Mouse (Mus musculus) frontal cortex, adult 2 months (tissue): Measurements from ENCODE around the gene She. TPM values are rescaled to one million over a fixed set of nuclear protein-coding genes. Genes with fewer than 3 reads are reported as not detected.

ENCODE experiments used
- DNase-seq, 2 experiments: peaks; one replicate each; pipeline ENCODE4 v3.0.0; 2022; ENCODE audit warnings: low spot score in 1 of 2; ENCODE audit errors: extremely low spot score in 1 of 2
- polyA plus RNA-seq: library from polyadenylated mRNA; depleted of rRNA; stranded (reverse); fragments of >200 nt; gene quantifications from 2 replicates; pipeline ENCODE4 v1.2.3, GENCODE M21; 2012

The She gene
- polyA plus RNA-seq, 1 experiment = 2.4 TPM

- DNase-seq = no peak
Measured at GRCm38 (mm10) chr3:89814051-89814450, 17.1 kb upstream of the She start.

DNA sequence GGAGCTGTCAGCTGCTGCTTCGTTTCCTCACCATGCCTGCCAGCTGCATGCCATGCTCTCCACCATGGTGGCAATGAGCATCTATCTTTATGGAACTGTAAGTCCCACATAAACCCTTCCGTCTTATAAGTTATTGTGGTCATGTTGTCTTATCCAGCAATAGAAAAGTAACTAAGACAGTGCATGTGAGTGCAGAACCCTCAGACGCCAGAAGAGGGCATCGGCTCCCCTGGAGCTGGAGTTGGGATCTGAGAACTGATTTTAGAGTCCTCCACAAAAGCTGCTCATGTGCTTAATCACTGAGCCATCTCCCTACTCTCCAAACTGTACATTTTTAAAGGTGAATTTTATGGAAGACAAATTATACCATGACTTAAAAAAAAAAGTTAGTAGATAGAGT, 14.1 kb upstream of the She start:
- peak in 1 of 2 experiments; percentile 9 for DNase-seq

DNA sequence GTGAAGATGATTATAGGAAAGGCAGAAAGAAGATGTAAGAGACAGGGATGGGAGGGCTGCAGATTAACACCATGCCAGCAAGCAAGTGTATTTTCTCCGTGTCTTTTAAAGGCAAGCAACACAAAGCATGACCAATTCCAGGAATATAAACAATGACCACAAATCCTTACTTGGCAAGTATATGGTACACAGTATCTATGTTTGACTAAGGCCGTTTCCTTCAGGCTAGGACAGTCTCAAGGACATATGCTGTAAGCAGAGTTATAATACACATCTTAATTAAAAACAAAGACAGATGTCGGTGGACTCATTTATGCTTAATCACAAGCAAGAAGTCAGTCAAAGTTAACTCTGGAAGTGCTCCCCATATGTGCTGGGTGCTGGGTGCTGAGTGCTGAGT, 12.6 kb upstream of the She start:
- no peak for DNase-seq

DNA sequence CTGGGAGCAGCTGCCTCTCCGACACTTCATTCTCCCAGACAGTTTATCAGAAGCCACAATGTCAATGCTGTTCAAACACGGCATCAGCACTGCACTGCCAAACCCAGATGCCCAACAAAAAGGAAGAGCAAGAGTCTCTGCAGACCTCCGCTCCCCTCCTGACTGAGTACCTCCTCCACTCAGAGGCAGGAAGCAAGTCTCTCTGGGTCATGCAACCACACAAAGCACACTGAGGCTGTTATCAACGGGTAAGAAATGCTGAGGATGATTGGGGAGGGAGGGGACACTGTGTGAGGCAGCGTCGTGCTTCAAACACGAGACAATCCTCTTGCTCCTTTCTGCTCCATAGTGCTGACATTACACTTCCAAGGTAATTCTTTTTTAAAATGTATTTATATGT, 11.3 kb upstream of the She start:
- no peak for DNase-seq

DNA sequence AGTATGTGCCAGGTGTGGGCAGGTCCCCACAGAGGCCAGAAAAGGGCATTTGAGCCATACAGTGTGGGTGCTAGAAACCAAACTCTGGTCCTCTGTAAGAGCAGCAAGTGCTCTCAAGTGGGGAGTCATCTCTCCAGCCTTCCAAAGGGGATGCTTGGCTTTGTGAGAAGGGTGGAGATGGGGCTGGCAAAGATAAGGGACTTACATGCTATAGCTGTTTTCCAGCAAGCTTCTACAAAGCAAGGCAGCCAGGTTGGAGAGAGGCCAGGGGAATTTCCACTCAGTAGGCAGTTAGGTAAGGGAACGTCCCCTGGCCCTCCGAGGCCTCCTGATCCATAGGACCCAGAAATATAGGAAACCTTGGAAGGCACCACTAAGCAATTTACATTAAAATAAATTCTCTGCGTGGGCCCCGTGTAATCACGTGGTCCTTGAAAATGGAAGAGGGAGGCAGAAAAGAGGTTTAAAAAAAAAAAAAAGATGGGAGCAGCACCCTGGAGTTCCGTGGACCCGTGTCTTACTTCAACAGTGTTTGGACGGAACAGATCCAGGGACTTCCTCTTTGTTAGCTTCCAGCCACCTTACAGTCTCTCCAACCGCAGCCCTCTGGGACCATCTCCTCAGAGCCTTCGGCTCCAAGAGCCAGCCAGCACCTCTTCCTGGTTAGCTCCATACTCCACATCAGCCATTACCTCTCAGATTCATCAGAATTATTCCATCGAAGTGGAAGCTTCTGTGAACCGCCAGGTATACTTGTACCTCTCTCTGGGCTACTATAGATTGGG, 10.7 kb upstream of the She start:
- DNase-seq = no peak

DNA sequence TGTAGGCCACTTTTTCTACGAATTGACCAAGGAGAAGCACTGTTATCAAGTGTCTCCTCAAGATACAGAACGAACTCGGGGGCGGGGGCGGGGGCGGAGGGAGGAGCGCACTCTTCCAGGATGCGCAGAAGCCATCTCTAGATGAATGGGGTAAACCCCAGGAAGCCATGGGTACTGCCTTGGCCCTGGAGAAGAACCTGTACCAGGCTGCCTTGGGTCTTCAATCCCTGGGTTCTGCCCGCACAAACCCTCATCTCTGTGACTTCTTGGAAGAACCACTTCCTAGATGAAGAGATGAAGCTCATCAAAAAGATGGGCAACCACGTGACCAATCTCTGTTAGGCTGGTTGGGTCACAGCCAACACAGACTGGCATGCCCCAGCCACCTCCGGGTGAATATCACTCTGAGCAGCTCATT, 10.1 kb upstream of the She start:
- DNase-seq = no peak

- DNase-seq = no peak
Measured at GRCm38 (mm10) chr3:89821548-89822480, 9.4 kb upstream of the She start.

DNA sequence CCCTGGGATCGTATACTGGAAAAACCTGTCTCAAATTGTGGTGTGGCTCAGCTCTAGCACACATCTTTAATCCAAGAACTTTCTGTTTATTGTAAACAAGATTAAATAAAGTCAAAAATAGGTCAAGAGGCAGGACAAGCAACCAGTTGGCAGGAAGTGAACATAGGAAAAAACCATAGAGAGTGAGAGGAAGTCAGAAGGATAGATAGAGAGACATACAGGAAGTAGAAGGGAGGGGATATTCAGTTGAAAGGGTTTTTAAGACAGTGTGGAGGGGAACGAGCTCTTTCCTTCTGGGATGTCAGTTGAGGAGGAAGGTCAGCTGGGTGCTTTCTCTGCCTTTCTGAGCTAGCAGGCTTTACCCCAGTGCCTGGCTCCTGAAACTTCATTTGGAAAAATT, 7.6 kb upstream of the She start:
- DNase-seq = no peak

GRCm38 (mm10) chr3:89826295-89826694, 4.9 kb upstream of the She start:
- DNase-seq = no peak

GRCm38 (mm10) chr3:89835362-89835761, 4.2 kb downstream of the She start:
- no peak for DNase-seq

- no peak for DNase-seq
Measured at GRCm38 (mm10) chr3:89842258-89842657, 11.1 kb downstream of the She start.

GRCm38 (mm10) chr3:89843148-89843547, 12.0 kb downstream of the She start:
- no peak for DNase-seq

GRCm38 (mm10) chr3:89845814-89846213, 14.6 kb downstream of the She start:
- no peak for DNase-seq

DNA sequence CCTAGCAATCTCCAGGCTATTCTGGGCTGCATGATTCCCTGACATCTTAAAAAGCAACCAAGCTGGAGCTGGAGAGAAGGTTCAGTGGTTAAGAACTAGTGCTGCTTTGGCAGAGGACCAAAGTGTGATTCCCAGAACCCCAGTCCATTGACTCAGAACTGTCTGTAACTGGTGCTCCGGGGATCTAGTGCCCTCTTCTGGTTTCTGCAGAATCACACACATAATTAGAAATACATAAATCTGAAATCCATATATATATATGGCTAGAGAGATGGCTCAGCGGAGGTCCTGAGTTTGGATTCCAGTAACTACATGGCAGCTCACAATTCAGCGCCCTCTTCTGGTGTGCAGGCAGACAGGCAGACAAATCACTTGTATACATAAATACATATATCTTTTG, 16.0 kb downstream of the She start:
- no peak for DNase-seq

- no peak for DNase-seq
Measured at GRCm38 (mm10) chr3:89847596-89847995, 16.4 kb downstream of the She start.

GRCm38 (mm10) chr3:89848083-89848482, 16.9 kb downstream of the She start:
- no peak for DNase-seq

DNA sequence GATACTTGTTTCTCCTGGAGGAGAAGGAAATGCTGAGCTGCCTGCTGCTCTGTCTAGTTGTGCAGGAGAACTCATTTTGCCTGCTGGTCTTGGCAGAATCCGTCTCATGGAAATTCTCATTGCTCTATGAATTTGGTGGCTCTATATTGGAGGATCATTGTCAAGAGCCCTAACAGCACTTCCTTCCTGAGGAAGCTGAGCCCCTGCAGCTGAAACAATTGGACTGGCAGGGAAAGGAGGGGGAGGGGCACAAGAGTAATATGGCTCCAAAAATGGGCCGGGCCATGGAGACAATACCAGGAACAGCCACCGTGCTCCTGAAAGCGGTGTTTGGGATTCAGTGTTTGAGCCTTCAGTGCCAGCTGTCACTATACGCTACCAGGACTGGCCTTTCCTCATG, 22.6 kb downstream of the She start:
- DNase-seq = no peak

DNA sequence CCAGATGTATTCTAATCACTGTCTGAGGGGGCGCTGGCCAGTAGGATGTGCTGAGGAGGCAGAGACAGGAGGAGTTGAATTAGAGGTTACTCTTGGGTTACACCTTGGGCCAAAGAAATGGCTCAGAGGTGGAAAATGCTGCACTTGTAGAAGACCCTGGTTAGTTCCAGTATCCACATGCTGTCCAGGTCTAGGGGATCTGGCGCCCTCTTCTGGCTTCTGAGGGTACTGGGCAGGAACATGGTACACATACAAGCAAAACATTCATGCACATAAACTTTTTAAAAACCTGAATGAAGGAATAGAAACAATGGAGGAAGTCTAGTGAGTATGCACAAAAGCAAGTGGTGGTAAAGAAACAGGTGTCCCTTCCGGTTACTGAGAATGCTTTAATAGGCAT, 26.2 kb downstream of the She start:
- DNase-seq = no peak

DNA sequence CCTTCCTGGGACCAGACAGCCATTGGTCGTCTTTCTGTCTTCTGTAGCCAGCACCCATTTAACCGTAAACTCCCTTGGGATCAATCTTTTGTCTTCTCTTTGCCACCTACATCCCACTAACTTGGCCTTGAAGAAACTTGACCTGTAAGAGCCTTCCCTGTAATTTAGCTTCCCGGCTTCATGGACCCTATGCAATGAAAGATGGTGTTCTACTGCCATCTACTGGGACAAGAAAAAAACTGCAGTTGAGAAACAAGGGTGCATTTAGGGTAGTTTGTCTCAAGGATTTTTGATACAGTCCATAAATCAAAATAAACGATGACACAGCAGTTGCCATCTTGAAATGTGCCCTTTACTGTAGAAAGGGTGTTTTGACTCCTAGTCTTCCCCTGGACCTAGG, 27.0 kb downstream of the She start:
- DNase-seq = peak in 1 of 2 experiments; percentile 70

- DNase-seq = peak; percentile 73 to 85
Measured at GRCm38 (mm10) chr3:89858888-89859287, 27.7 kb downstream of the She start.

DNA sequence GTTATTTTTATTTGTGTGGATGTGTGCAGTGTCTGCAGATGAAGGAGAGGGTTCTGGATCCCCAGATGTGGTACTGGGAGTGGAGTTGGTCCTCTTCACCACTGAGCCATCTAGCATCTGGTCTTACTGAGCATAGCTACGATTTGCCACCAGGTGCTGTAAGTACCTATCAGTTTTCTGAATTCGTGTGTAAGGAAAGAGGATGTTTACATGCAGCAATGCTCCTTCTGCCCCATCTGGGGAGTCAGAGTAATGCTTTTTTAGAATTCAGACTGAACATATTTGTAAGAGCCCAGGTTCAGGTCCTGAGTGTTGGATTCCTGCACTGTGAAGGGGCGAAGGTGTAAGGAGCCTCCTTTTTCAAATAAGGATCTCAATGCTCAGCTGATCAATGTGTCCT, 28.8 kb downstream of the She start:
- no peak for DNase-seq

GRCm38 (mm10) chr3:89860343-89860742, 29.2 kb downstream of the She start:
- no peak for DNase-seq
